Mouse (Mus musculus): ENCODE results near the gene Ptpn18. TPM values are rescaled to one million over a fixed set of nuclear protein-coding genes. Genes with fewer than 3 reads are reported as not detected.

Ptpn18 gene
- total and polyA plus RNA-seq, 3 experiments = 84.9 to 205 (median 155) TPM

DNA sequence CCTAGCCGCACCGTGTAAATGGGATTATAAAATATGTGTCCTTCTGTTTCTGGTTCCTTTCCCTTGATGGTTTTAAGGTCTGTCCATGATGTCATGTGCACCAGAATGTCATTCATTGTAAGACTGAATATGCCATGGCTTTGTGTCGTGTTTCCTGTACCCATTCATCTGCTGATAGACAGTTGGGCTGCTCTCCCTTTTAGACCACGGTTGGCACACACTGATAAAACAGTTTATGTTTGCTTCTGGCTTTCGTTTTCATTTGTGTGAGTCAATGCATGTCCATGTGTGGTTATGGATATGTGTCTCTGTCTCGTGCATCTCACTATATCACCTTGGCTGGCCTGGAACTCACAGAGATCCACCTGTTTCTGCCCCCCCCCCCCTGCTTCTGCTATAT, 5.9 kb downstream of the Ptpn18 start:
- DNase-seq (ENCODE audit: extremely low read depth) = no peak
- in situ Hi-C loops (cut with MboI; ENCODE audit: low pct_ligation_motif_present, low pct_unique_long_range_greater_than_20kb, low sequenced_read_pairs) (no loop called here), dilution Hi-C loops (cut with MboI; ENCODE audit: extremely low pct_ligation_motif_present, extremely low pct_unique_long_range_greater_than_20kb, low sequenced_read_pairs) (no loop called here)
- H3K4me2 ChIP-seq (ENCODE audit: insufficient read depth, low read depth, poor library complexity, severe bottlenecking) = no peak overlapping the region
- TF ChIP-seq ZMIZ1 (IDR thresholded peaks at IDR 0.05; ENCODE audit: low read depth, low read length) = no peak
- no peaks in the 10 kb centered on the region for H3K79me2 ChIP-seq (replicated peaks; ENCODE audit: control insufficient read depth, extremely low read depth, insufficient read depth, poor library complexity, severe bottlenecking)
- H3K9me3 ChIP-seq (replicated peaks; ENCODE audit: low read length) = no peaks in the 10 kb centered on the region
- no peak overlapping the region for H3K27ac ChIP-seq (ENCODE audit: insufficient read depth, low read depth)
- no peaks in the 10 kb centered on the region for H3K27me3 ChIP-seq (replicated peaks)
- peaks cover 0 to 7% of the 10 kb centered on the region in 2 experiments for H3K36me3 ChIP-seq (replicated peaks in 1 of 2; ENCODE audit: control insufficient read depth in 1 of 2, insufficient read depth in 1 of 2, low read length in 1 of 2)
- H3K4me1 ChIP-seq (ENCODE audit: control insufficient read depth in 1 of 2, insufficient read depth in 2 of 2) = peaks cover 27 to 61% of the 10 kb centered on the region in 2 experiments
- no peak overlapping the region for H3K4me3 ChIP-seq (replicated peaks in 1 of 3; ENCODE audit: low read depth in 2 of 3, low read length in 2 of 3, poor library complexity in 1 of 3)
- H3K9ac ChIP-seq (ENCODE audit: insufficient read depth, low read depth) = no peak overlapping the region

DNA sequence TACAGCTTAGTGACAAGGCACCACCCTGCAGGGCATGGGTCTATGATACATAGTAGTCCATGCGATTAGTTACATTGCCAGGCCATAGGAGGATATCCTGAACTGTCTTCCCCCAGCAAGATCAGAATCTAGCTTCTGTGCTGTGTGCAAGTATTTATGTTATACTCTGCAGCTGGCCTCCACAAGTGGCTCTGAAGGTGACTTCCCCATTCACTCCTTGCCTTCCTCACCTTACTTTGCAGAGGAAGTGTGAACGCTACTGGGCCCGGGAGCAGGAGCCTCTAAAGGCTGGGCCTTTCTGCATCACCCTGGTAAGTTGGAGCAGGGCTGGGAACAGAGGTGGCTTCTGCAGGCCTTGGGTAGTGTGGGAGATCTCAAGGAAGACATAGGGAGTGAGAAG, 8.5 kb downstream of the Ptpn18 start:
- Histone ChIP-seq H3K9me3 (replicated peaks; ENCODE audit: low read length) (no peaks in the 10 kb centered on the region), H3K79me2 (replicated peaks; ENCODE audit: control insufficient read depth, extremely low read depth, insufficient read depth, poor library complexity, severe bottlenecking) (no peaks in the 10 kb centered on the region), H3K27me3 (replicated peaks) (no peaks in the 10 kb centered on the region), H3K9ac (ENCODE audit: insufficient read depth, low read depth) (no peak overlapping the region), H3K36me3 (replicated peaks in 1 of 2; ENCODE audit: control insufficient read depth in 1 of 2, insufficient read depth in 1 of 2, low read length in 1 of 2) (peaks cover 0 to 15% of the 10 kb centered on the region in 2 experiments), H3K4me1 (ENCODE audit: control insufficient read depth in 1 of 2, insufficient read depth in 2 of 2) (peaks cover 30 to 68% of the 10 kb centered on the region in 2 experiments), H3K4me3 (replicated peaks in 1 of 3; ENCODE audit: low read depth in 2 of 3, low read length in 2 of 3, poor library complexity in 1 of 3) (no peak overlapping the region), H3K4me2 (ENCODE audit: insufficient read depth, low read depth, poor library complexity, severe bottlenecking) (no peak overlapping the region), H3K27ac (ENCODE audit: insufficient read depth, low read depth) (no peak overlapping the region)
- TF ChIP-seq JUND (conservative IDR thresholded peaks at IDR 0.05; ENCODE audit: low read depth, low read length) = no peak
- TF ChIP-seq MAX (IDR thresholded peaks at IDR 0.05; ENCODE audit: low read length) = no peak
- TF ChIP-seq POLR2AphosphoS2 (IDR thresholded peaks at IDR 0.05; ENCODE audit: low read depth, low read length) = no peak
- no peak for TF ChIP-seq E2F4 (IDR thresholded peaks at IDR 0.05; ENCODE audit: insufficient replicate concordance, low read depth, low read length)
- no peak for TF ChIP-seq NRF1 (IDR thresholded peaks at IDR 0.05; ENCODE audit: low read depth, low read length)
- no peak for TF ChIP-seq RAD21 (IDR thresholded peaks at IDR 0.05; ENCODE audit: low read depth, low read length)
- dilution Hi-C loops (cut with MboI; ENCODE audit: extremely low pct_ligation_motif_present, extremely low pct_unique_long_range_greater_than_20kb, low sequenced_read_pairs) = no loop called here
- DNase-seq (ENCODE audit: extremely low read depth) = no peak
- in situ Hi-C loops (cut with MboI; ENCODE audit: low pct_ligation_motif_present, low pct_unique_long_range_greater_than_20kb, low sequenced_read_pairs) = no loop called here

DNA sequence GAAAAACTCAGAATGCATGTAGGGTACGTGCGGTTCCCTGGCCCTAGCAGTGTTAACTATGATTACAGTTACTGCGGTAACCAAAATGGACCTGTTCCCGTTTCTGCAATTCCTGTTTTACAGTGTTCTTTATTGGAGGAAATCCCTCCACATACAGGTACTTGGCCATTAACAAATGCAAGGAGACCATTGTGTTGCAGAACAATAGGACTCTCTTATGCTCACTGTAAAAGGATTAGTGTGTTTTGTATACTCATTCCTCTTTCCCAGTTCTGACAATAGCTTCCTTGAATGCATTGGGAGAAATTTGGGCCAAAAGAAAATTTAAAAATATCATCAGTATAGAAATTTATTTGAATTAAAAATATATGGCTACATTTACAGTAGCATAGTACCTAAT, 8.9 kb downstream of the Ptpn18 start:
- Histone ChIP-seq H3K79me2 (replicated peaks; ENCODE audit: control insufficient read depth, extremely low read depth, insufficient read depth, poor library complexity, severe bottlenecking) (peaks cover 4% of the 10 kb centered on the region; the same call in 1 of the 2 replicates), H3K4me2 (ENCODE audit: insufficient read depth, low read depth, poor library complexity, severe bottlenecking) (no peak overlapping the region), H3K27me3 (replicated peaks) (no peaks in the 10 kb centered on the region), H3K9ac (ENCODE audit: insufficient read depth, low read depth) (no peak overlapping the region), H3K36me3 (replicated peaks in 1 of 2; ENCODE audit: control insufficient read depth in 1 of 2, insufficient read depth in 1 of 2, low read length in 1 of 2) (peaks cover 0 to 15% of the 10 kb centered on the region in 2 experiments), H3K4me3 (replicated peaks in 1 of 3; ENCODE audit: low read depth in 2 of 3, low read length in 2 of 3, poor library complexity in 1 of 3) (no peak overlapping the region), H3K4me1 (ENCODE audit: control insufficient read depth in 1 of 2, insufficient read depth in 2 of 2) (peaks cover 25 to 66% of the 10 kb centered on the region in 2 experiments), H3K27ac (ENCODE audit: insufficient read depth, low read depth) (no peak overlapping the region), H3K9me3 (replicated peaks; ENCODE audit: low read length) (no peaks in the 10 kb centered on the region)
- TF ChIP-seq E2F4 (IDR thresholded peaks at IDR 0.05; ENCODE audit: insufficient replicate concordance, low read depth, low read length) (no peak), MAZ (IDR thresholded peaks at IDR 0.05; ENCODE audit: low read depth, low read length) (no peak), HCFC1 (IDR thresholded peaks at IDR 0.05; ENCODE audit: low read depth, low read length) (no peak), CHD2 (IDR thresholded peaks at IDR 0.05; ENCODE audit: low read length) (no peak), MAX (IDR thresholded peaks at IDR 0.05; ENCODE audit: low read length) (no peak), NELFE (IDR thresholded peaks at IDR 0.05; ENCODE audit: low read depth, low read length) (no peak), MEF2A (IDR thresholded peaks at IDR 0.05; ENCODE audit: borderline replicate concordance, low read depth, low read length) (no peak), MYC (IDR thresholded peaks at IDR 0.05; ENCODE audit: low read depth, low read length) (no peak), JUN (IDR thresholded peaks at IDR 0.05; ENCODE audit: insufficient read depth, low read depth, low read length) (no peak), ETS1 (conservative IDR thresholded peaks at IDR 0.05; ENCODE audit: low read depth, low read length) (no peak), CHD1 (IDR thresholded peaks at IDR 0.05; ENCODE audit: low read depth, low read length) (no peak), SIN3A (IDR thresholded peaks at IDR 0.05; ENCODE audit: low read length) (no peak), USF2 (conservative IDR thresholded peaks at IDR 0.05; ENCODE audit: low read depth, low read length) (no peak), UBTF (IDR thresholded peaks at IDR 0.05; ENCODE audit: low read depth, low read length) (no peak), TCF12 (IDR thresholded peaks at IDR 0.05; ENCODE audit: low read depth, low read length) (no peak), ZMIZ1 (IDR thresholded peaks at IDR 0.05; ENCODE audit: low read depth, low read length) (no peak)
- dilution Hi-C loops (cut with MboI; ENCODE audit: extremely low pct_ligation_motif_present, extremely low pct_unique_long_range_greater_than_20kb, low sequenced_read_pairs) (no loop called here), in situ Hi-C loops (cut with MboI; ENCODE audit: low pct_ligation_motif_present, low pct_unique_long_range_greater_than_20kb, low sequenced_read_pairs) (no loop called here)
- no peak for DNase-seq (ENCODE audit: extremely low read depth)

Measured in CH12.LX (cell line).